Mouse (Mus musculus) thymus, postnatal 0 days (tissue): ENCODE data around the gene Fgfr2. TPM values are rescaled to one million over a fixed set of nuclear protein-coding genes. Genes with fewer than 3 reads are reported as not detected.

Experiments used
- DNase-seq: peaks from one replicate; pipeline ENCODE4 v3.0.0-alpha.2; 2015; ENCODE audit warnings: low spot score
- polyA plus RNA-seq: library from polyadenylated mRNA; unstranded; fragments of >200 nt; fragmentation: Nextera tagmentation; extraction: Ambion mirVana; gene quantifications from 2 replicates; pipeline ENCODE4 v1.2.1, GENCODE M21; 2015

The Fgfr2 gene
- polyA plus RNA-seq, 1 experiment from 2014 or later = 23.6 TPM

DNA sequence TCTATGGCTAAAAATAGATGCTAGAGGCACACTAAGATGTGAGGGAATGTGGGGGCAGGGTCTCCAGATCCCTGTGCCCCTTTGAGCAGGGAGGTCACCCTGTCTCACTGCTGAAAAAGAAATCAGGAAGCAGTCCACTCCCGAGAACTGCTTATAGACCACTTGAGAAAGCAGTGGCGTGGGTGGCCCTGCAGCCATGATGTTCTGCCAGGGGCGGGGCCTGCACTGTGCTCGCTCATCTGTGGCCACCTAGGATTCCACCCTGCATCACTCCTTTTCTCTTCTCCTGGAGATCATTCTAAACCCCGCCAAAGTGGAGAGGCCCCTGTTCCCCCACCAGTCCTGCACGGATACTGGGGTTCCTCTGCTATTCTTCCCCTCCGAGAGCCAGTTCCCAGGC lies 733.7 kb downstream of the Fgfr2 start:
- no peak for DNase-seq

DNA sequence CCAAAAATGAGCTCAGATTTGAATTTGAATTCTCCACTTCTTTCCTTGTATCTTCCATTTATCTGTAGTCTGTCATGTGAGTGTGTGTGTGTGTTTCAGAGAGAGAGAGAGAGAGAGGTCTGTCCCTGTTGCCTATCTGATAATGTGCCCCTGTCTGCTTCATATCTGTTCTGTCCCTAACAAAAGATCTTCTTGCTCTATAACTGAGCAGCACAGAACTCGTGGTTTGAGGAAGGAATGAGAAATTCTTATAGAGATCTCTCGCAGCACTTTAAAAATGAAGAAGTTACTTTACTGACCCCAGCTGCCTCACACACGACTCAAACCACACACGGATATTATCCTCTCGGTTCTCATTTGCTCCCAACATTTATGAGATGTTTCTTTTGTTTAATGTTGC lies 735.6 kb downstream of the Fgfr2 start:
- DNase-seq = no peak

DNA sequence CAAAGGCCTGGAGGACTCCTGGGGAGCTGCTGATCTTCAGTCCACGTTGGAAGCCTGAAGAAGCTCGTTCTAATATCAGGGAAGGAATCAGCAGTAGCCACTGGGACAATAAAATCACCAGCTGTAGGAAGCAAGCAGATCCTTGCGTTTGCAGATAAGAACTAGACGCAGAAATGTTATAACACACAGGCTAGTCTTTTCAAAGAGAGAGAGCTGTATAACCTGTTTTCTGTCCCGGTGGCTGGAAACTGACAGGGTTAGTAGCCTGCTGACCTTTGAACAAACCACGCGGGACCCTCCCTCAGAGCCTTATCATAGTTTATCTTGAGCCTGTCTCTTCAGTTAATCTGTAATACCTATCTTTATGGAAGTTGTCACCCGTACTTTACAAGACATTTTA lies 736.8 kb downstream of the Fgfr2 start:
- no peak for DNase-seq

GRCm38 (mm10) chr7:132385456-132386130 lies 737.6 kb downstream of the Fgfr2 start:
- DNase-seq = no peak

GRCm38 (mm10) chr7:132384736-132385455 lies 738.3 kb downstream of the Fgfr2 start:
- peak; percentile 4 for DNase-seq

DNA sequence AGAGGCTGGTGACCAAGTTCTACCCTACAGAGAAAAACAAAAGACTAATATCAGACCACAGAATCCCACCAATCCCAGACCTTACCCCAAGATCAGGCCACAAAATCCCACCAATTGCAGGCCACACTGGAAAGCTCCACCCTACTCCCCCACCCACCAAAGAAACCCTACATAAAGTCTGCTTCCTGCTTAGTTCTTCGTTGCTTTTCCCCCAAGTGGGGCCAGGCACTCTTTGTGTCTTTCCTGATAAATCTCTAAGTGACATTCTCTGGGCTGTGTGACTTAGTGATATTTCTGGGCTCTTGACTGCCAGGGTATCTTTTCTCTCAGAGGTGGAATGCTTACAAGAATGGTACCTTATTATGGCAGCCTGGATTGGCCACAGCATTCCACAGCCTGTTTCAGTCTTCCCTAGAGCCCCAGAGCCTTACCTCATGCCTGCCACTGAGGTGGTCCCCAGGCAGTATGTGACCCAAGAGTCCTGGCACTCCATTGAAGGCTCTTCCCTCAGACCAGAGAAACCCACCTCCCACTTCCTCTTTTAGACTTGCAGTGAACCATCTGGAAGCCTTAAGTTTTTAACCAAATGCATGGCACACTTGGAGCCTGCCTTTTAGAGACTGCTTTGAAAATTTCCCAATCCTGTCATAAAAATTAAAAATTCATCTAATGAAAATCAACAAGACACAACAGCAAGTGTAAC lies 742.4 kb downstream of the Fgfr2 start:
- DNase-seq = no peak

DNA sequence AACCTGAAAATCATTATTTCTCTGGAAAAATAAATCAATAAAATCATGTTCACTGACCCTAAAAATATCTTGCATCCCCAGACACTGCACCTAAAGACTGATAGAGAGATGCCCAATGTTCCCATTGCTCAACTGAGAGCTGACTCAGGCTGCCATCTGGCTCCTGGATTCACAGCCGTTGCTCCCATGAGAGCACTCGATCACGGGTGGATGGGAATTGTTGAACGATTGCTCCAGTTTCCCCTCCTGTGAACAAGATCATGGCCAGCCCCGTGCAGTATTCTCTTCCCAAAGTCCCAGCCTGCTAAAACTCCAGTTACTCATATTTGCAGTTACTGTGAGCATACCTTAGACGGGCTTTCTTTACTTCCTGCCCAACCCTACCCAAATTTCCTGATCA lies 745.2 kb downstream of the Fgfr2 start:
- DNase-seq = no peak

DNA sequence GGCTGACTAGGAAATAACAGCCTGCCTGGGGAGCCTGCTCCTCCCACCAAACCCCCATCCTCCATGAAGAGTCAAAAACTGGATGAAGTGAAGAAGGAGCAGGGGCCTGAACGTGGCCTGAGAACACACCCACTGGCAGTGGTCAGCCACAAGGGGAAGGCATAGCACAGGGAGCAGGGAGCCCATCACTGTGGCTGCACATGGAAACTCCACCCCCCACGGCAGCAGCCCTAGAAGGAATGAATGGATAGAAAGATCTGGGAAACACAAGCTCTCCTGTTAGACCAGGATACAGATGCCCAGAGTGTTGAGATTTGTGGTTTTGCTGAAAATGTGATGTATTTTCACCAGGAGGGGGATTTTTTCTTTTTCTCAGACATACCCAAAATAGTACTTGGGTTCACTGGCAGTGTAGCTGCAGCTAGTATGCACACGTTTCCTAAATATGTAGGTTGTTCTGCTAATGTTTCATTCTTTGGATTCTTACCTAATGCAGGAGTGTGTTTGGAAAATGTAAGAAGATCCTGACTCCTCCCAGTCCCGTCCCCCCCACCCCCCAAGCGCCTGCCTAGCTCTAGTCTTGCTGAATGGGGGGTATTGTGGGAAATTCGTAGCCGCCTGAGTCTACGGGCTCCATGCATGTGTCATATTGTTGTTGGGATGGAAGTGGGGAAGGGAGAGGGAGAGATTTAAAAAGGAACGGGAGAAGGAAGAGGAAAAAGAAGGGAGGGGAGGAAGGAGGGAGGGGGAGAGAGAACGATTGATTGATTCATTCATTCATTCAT lies 749.4 kb downstream of the Fgfr2 start:
- no peak for DNase-seq

DNA sequence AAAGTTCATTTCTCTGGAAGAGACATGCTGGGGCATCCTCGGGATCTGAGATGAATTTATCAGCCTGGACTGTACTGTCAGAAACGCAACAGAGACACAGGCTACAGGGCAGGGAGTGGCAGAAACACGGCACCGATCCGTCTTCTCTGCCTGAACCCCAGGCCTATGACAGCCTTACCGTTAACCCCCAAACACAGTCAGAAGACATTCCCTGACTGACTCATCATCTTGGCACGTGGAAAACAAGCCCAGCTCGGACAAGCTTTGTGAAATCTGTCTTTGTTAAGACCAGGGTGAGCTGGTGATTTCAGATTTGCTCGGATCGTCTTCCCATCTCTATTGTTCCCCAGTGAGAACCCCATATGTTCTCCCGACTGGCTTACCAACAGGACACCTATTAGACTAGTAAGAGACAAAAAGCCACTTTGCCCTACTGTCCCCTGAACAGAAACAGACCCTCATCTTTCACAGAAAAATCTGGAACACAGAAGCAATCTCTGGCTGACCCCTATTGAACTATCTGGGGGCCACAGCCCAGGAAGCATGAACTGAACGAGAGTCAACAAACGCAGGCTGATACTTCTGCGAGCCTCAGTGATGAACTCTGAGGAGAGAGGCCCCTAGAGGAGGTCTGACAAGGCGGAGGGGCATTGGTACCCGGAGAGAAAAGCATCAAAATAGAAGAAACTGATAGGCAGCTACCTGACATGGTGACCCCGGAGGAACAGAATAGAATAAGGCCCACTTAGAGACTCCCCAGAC lies 750.2 kb downstream of the Fgfr2 start:
- DNase-seq = no peak

GRCm38 (mm10) chr7:132371832-132372231 lies 751.3 kb downstream of the Fgfr2 start:
- no peak for DNase-seq

- no peak for DNase-seq
These were observed 753.4 kb downstream of the Fgfr2 start for GRCm38 (mm10) chr7:132369784-132370183.

DNA sequence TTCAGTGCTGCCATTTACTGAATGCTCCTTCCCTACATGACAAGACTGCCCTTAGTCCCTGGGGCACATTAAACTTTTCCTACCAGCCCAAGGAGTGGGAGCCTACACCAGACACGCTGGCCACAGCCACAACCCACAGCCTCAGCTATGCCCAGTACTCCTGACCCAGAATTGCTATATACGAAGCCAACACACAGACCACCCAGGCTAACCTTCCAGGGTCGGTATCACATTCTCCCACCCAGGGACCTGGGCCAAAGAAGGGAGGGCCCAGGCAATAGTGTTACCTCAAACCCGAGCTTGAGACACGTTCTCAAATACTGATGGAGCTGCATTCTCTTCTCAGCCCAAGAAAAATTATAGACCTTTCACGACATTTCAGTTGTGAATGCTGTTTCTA lies 754.3 kb downstream of the Fgfr2 start:
- no peak for DNase-seq

GRCm38 (mm10) chr7:132367344-132367743 lies 755.8 kb downstream of the Fgfr2 start:
- no peak for DNase-seq

DNA sequence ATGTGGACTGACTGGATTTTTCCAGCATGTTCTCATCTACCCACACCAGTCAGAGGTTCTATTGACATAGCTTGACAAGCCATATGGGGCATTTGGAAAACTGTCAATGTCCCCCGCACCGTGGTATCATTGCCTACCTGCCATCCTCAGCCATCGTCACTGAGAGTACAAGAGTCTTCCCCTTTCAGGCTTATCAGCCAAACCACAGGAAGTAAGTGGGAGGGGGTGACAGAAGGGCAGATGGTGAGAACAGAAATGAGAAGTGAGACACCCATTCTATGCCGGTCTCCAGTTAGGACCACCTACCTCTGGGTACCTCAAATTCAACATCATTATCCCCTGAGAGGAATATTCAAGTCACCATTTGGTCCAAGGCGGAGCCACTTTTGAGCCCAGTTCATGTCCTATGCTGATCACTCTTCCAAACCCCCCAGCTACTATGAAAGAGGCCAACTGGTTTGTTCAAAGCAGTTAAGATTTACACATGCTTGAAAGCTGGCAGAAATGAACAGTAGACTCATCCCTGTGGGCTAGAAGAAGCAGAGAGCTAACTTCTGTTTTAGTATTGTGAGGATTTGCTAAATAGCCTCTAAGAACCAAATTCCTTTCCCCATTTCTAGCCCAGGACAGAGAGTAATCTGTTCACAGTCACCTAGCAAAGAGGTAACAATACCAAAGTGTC lies 757.3 kb downstream of the Fgfr2 start:
- peak; percentile 70 for DNase-seq

DNA sequence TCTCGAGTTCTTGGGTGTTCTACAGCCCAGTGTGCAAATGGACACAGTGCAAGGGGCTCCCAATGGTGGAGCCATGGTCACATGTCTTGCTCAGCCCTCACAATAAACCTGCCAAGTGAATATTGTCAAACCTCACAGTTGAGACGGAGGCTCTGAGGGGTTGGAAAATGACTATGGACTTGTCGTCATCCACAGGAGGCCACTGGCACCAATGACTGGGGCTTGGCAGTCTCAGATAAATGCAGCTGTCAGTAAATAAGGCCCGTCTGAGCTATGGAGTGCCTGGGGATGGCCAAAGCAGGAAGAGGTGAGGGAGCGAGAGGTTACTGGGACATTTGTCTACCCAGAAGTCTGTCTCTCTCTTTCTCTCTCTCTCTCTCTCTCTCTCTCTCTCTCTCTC lies 758.0 kb downstream of the Fgfr2 start:
- DNase-seq = peak; percentile 21

DNA sequence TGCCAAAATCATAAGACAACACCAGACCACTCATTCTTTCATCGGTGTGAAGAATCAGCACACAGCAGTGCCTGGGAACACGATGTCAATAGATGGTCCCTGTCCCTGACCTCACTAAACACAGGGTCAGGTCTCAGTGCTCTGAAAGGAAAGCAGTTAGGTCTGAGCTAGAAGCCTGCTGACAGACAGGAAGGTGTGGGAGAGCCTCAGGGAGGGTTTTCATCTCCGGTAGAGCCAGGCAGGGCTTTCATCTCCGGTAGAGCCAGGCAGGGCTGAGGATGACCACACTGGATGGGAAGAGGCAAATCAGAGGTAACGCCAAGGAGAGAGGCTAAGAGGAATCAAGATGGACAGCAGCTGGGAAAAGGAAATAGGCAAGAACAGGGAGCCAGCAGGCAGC lies 758.6 kb downstream of the Fgfr2 start:
- peak; percentile 36 for DNase-seq

DNA sequence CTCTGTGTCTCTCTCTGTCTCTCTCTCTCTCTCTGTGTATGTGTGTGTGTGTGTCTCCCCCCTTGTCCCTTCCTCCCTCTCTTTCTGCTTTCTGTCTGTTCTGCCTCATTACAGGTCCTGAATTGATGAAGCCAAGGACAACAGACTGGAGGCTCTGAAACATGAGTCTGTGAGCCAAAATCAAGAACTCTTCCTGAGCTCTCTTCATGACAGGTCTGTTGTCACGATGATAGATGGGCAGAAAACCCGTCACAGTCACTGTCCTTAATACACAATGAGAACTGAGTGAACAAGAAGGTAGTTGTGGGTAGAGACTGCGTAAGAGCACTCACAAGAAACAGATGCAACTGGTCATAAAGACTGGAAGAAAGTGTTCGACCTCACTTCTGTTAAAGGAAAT lies 762.8 kb downstream of the Fgfr2 start:
- DNase-seq = no peak

DNA sequence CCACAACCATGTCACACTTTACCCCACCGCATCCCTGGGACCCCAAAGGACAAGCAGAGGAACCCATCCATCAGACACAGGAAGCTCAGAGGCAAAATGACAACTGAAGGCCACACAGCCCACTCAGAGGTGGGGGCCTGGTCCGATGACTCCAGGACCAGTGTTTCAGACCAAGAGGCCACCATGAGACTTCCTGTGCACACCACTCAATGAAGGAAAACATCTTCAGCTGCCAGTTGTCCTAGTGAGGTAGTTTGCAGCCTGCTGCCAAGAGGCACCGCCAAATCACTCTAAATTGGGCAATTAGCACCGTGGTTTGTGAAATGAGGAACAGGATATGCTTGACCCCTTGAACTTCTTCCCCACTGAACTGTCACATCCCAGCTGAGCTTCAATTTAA lies 764.4 kb downstream of the Fgfr2 start:
- DNase-seq = no peak

- no peak for DNase-seq
These were observed 764.9 kb downstream of the Fgfr2 start for GRCm38 (mm10) chr7:132358250-132358649.

GRCm38 (mm10) chr7:132357841-132358237 lies 765.3 kb downstream of the Fgfr2 start:
- no peak for DNase-seq
